Mouse (Mus musculus) hindbrain, embryonic 11.5 days (tissue): ENCODE measurements around the gene Epha5. TPM values are rescaled to one million over a fixed set of nuclear protein-coding genes. Genes with fewer than 3 reads are reported as not detected.

ENCODE experiments used
- ATAC-seq: fragments of 200-750 bp; cut with Nextera tagmentation; 2 replicates; pipeline ENCODE4 v1.8.0; 2017; ENCODE audit warnings: mild to moderate bottlenecking, moderate TSS enrichment, moderate library complexity; ENCODE audit not compliant: low FRiP score
- DNase-seq: peaks from one replicate; pipeline ENCODE4 v3.0.0-alpha.2; 2015; ENCODE audit warnings: low spot score
- H3K27ac ChIP-seq: fragments of 300-500 bp; sonication (generic); 2 replicates; pipeline ENCODE4 v1.5.1; 2014; ENCODE audit warnings: mild to moderate bottlenecking, low read depth, low read length
- H3K27me3 ChIP-seq: fragments of 300-500 bp; sonication (generic); 2 replicates; pipeline ENCODE4 v1.6.1; 2014; ENCODE audit warnings: mild to moderate bottlenecking, low read length, moderate library complexity, mixed read lengths; ENCODE audit not compliant: control insufficient read depth, insufficient read depth
- H3K36me3 ChIP-seq: fragments of 300-500 bp; sonication (generic); 2 replicates; pipeline ENCODE4 v1.6.1; 2014; ENCODE audit warnings: mild to moderate bottlenecking, low read length, moderate library complexity, mixed read lengths; ENCODE audit not compliant: control insufficient read depth, insufficient read depth
- H3K4me1 ChIP-seq: fragments of 300-500 bp; sonication (generic); replicated peaks from 2 replicates; pipeline ENCODE4 v1.6.1; 2014; ENCODE audit warnings: low read length, mixed read lengths; ENCODE audit not compliant: control insufficient read depth, insufficient read depth
- H3K4me2 ChIP-seq: fragments of 300-500 bp; sonication (generic); replicated peaks from 2 replicates; pipeline ENCODE4 v1.6.1; 2014; ENCODE audit warnings: mild to moderate bottlenecking, low read depth, low read length
- H3K4me3 ChIP-seq: fragments of 300-500 bp; sonication (generic); 2 replicates; pipeline ENCODE4 v1.5.1; 2014; ENCODE audit warnings: low read depth, low read length
- H3K9ac ChIP-seq: fragments of 300-500 bp; sonication (generic); 2 replicates; pipeline ENCODE4 v1.6.1; 2014; ENCODE audit warnings: low read depth, low read length
- H3K9me3 ChIP-seq: fragments of 300-500 bp; sonication (generic); 2 replicates; pipeline ENCODE4 v1.6.1; 2016; ENCODE audit warnings: low read length; ENCODE audit not compliant: control insufficient read depth
- WGBS: fragments of 180-500 bp; shearing (Covaris S2); extraction: QIAGEN DNeasy Blood & Tissue Kit; methylation state at CpG from one replicate; pipeline ENCODE4 v1.1.7; 2014; 5-methylcytosine and 5-hydroxymethylcytosine counted together
- polyA plus RNA-seq: library from polyadenylated mRNA; unstranded; fragments of >200 nt; fragmentation: Nextera tagmentation; extraction: Ambion mirVana; gene quantifications from 2 replicates; pipeline ENCODE4 v1.2.1, GENCODE M21; 2014

Epha5 gene
- polyA plus RNA-seq, 1 experiment from 2014 or later, result 29.1 TPM

- ATAC-seq (no peak), DNase-seq (no peak)
- H3K9ac ChIP-seq, result no peak overlapping the region
- no peaks in the 10 kb centered on the region for H3K27me3 ChIP-seq
- H3K4me1 ChIP-seq, result no peaks in the 10 kb centered on the region
- no peak overlapping the region for H3K4me3 ChIP-seq
- H3K4me2 ChIP-seq, result no peak overlapping the region
- no peaks in the 10 kb centered on the region for H3K9me3 ChIP-seq
- H3K27ac ChIP-seq, result no peak overlapping the region
- H3K36me3 ChIP-seq, result no peaks in the 10 kb centered on the region
- 51% methylated on average over 1 of the region's 1 CpGs for WGBS
Observed at GRCm38 (mm10) chr5:84320553-84320952, 96.6 kb downstream of the Epha5 start.

DNA sequence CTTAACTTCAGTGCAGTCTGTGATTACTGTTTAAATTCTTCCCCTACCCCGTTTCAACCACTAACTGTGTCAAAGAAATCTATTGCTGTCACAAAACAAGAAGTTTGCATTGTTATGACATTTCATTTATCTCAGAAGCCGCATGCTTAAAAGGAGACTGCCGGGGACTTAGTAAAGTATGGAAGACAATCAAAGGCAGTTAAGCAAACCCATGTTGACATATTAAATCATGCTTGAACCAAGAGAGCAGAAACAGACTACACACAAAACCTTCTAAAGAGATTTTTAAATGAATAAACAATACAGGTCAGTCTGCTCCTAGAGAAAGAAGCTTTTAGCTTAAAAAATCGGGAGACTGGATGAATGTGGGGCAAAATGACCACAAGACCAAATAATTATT lies 97.0 kb downstream of the Epha5 start:
- Histone ChIP-seq H3K4me3 (no peak overlapping the region), H3K27me3 (no peaks in the 10 kb centered on the region), H3K4me2 (no peak overlapping the region), H3K9me3 (no peaks in the 10 kb centered on the region), H3K27ac (no peak overlapping the region), H3K9ac (no peak overlapping the region), H3K4me1 (no peaks in the 10 kb centered on the region), H3K36me3 (no peaks in the 10 kb centered on the region)
- DNase-seq (no peak), ATAC-seq (no peak)
- WGBS, result 42% methylated on average over 4 of the region's 4 CpGs

DNA sequence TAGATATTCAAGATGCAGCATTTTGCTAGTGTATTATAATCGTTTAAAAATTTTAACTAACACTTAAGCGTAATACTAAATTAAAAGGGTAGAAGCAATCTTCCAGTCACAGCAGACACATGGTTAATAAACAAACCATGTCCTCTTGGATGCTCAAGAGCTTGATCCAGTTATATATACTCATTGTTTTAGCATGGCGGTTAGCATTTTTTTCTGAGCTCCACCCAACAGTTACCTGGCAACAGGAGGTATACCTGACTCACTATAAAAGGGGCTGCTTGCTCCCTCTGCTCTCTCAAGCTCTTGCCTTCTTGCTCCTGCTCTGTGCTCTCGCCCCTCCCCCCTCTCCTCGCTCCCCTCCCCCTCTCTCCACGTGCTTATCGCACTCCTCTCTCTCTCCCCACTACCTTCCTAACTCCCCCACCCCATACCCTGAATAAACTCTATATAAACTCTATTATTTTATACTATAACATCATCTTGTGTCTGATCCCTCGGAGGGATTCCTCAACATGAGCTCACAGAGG lies 98.3 kb downstream of the Epha5 start:
- H3K36me3 ChIP-seq, result no peaks in the 10 kb centered on the region
- 44% methylated on average over 8 of the region's 8 CpGs for WGBS
- no peaks in the 10 kb centered on the region for H3K27me3 ChIP-seq
- H3K4me3 ChIP-seq, result no peak overlapping the region
- peak; percentile 62; the same call in 1 of the 2 replicates for ATAC-seq
- H3K9me3 ChIP-seq, result no peaks in the 10 kb centered on the region
- no peak overlapping the region for H3K4me2 ChIP-seq
- H3K9ac ChIP-seq, result no peak overlapping the region
- no peaks in the 10 kb centered on the region for H3K4me1 ChIP-seq
- DNase-seq, result no peak
- no peak overlapping the region for H3K27ac ChIP-seq

DNA sequence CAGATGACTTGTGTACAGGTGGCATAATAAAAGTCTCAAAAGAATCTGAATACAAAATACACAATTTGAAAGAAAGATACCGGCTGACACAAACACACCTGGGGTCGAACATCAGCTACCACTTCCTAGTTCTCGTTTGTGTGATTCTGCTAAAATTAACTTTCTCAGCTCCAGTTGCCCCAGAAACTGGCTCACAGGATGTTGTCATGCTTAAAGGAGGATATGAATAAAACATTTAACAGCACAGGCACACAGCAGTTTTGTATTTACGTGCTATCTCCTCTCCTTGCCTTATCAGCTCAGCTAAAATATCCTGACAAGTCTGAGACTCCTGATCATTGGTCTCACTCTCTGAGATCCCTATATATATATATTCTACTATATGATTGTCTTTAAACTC lies 99.3 kb downstream of the Epha5 start:
- H3K27me3 ChIP-seq, result no peaks in the 10 kb centered on the region
- 82% methylated on average over 4 of the region's 4 CpGs for WGBS
- H3K4me1 ChIP-seq, result no peaks in the 10 kb centered on the region
- ATAC-seq, result no peak
- no peak overlapping the region for H3K27ac ChIP-seq
- H3K36me3 ChIP-seq, result no peaks in the 10 kb centered on the region
- DNase-seq, result no peak
- H3K4me3 ChIP-seq, result no peak overlapping the region
- no peak overlapping the region for H3K4me2 ChIP-seq
- H3K9ac ChIP-seq, result no peak overlapping the region
- no peaks in the 10 kb centered on the region for H3K9me3 ChIP-seq

GRCm38 (mm10) chr5:84313619-84314018 lies 103.6 kb downstream of the Epha5 start:
- H3K9me3 ChIP-seq, result no peaks in the 10 kb centered on the region
- H3K4me2 ChIP-seq, result no peak overlapping the region
- no peaks in the 10 kb centered on the region for H3K36me3 ChIP-seq
- DNase-seq (no peak), ATAC-seq (peak; percentile 45; the same call in 1 of the 2 replicates)
- 78% methylated on average over 4 of the region's 4 CpGs for WGBS
- H3K4me3 ChIP-seq, result no peak overlapping the region
- no peaks in the 10 kb centered on the region for H3K27me3 ChIP-seq
- H3K9ac ChIP-seq, result no peak overlapping the region
- no peaks in the 10 kb centered on the region for H3K4me1 ChIP-seq
- H3K27ac ChIP-seq, result no peak overlapping the region

- DNase-seq (no peak), ATAC-seq (peak; percentile 79)
- Histone ChIP-seq H3K36me3 (no peaks in the 10 kb centered on the region), H3K4me2 (no peak overlapping the region), H3K4me1 (no peaks in the 10 kb centered on the region), H3K9ac (no peak overlapping the region), H3K27ac (0 out of 2 replicates have a peak overlapping the region, but pooled peaks have one; percentile 30), H3K4me3 (no peak overlapping the region), H3K9me3 (no peaks in the 10 kb centered on the region), H3K27me3 (no peaks in the 10 kb centered on the region)
- WGBS, result 26% methylated on average over 8 of the region's 8 CpGs
Observed at GRCm38 (mm10) chr5:84298878-84299736, 118.1 kb downstream of the Epha5 start.

- no peak overlapping the region for H3K4me2 ChIP-seq
- H3K4me3 ChIP-seq, result no peak overlapping the region
- H3K27ac ChIP-seq, result no peak overlapping the region
- no peaks in the 10 kb centered on the region for H3K36me3 ChIP-seq
- no peak for ATAC-seq
- no peaks in the 10 kb centered on the region for H3K4me1 ChIP-seq
- no peaks in the 10 kb centered on the region for H3K27me3 ChIP-seq
- DNase-seq, result no peak
- H3K9ac ChIP-seq, result no peak overlapping the region
- no peaks in the 10 kb centered on the region for H3K9me3 ChIP-seq
- 77% methylated on average over 3 of the region's 3 CpGs for WGBS
Observed at GRCm38 (mm10) chr5:84289429-84289977, 127.7 kb downstream of the Epha5 start.

DNA sequence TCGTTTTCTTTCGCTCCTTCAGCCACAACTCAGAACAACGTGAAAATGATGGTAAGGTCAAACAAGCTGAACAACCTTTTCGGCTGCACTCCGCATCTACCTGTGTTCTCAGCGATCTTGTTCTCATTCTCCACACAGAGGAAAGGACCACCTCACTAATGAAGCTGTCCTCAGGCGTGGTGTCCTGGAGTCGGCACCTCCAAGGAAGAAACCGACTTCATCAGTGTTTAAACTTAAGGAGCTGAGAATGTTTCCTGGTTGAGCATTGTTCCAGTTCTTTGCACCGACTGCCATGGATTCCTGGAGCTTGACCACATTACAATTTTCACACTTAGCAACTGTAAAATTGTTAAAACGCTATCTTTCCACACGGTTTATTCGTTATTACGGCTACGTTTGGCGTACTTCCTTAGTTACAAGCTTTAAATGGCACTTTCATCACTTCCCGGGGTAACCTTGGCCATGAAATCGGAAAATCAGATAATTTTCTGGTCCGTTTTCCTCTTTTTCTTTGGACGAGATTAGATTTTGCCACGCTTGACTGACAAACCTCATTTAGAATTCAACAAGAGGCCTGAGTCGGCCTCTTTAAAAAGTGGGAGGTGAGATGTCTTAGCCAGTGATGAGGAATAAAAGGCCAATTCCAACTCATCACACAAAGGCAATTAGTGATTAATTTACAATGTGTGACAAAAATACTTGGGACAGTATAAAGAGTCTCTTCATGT lies 135.7 kb downstream of the Epha5 start:
- Histone ChIP-seq H3K4me2 (peak overlapping the region; percentile 4; the same call in 1 of the 2 replicates), H3K9me3 (no peaks in the 10 kb centered on the region), H3K27ac (no peak overlapping the region), H3K27me3 (no peaks in the 10 kb centered on the region; the same call in 1 of the 2 replicates), H3K9ac (no peak overlapping the region), H3K36me3 (no peaks in the 10 kb centered on the region), H3K4me1 (no peaks in the 10 kb centered on the region), H3K4me3 (no peak overlapping the region)
- DNase-seq (peak; percentile 49), ATAC-seq (peak; percentile 74)
- 48% methylated on average over 22 of the region's 22 CpGs for WGBS
